Mouse (Mus musculus) T-helper 2 cell (primary cell): ENCODE results near the gene Cdc42.

Experiments used
- in situ Hi-C: fragments of 300-600 bp; cut with MboI, MseI; formaldehyde crosslinking; loops from one replicate; pipeline ENCODE4 v1.15.1; 2025; ENCODE audit warnings: high pct_unique_total_duplicates

The Cdc42 gene

GRCm38 (mm10) chr4:137371596-137372523, 14.3 kb upstream of the Cdc42 start:
- in situ Hi-C loops, result loop anchor here (5.0 to 25.0 kb wide), 2 partner anchors 90 to 840 kb away; partner anchors contain the start of gene Hp1bp3

GRCm38 (mm10) chr4:137369954-137370750, 12.6 kb upstream of the Cdc42 start:
- in situ Hi-C loops, result loop anchor here (5.0 to 25.0 kb wide), 2 partner anchors 92 to 842 kb away; partner anchors contain the start of gene Hp1bp3

- in situ Hi-C loops, result loop anchor here (25.0 kb wide), 1 partner anchor 844 kb away; the partner anchor contains the start of gene Hp1bp3
These were observed 10.7 kb upstream of the Cdc42 start for GRCm38 (mm10) chr4:137368198-137368597.

- in situ Hi-C loops, result loop anchor here (25.0 kb wide), 1 partner anchor 845 kb away; the partner anchor contains the start of gene Hp1bp3
These were observed 10.0 kb upstream of the Cdc42 start for GRCm38 (mm10) chr4:137367275-137368088.

DNA sequence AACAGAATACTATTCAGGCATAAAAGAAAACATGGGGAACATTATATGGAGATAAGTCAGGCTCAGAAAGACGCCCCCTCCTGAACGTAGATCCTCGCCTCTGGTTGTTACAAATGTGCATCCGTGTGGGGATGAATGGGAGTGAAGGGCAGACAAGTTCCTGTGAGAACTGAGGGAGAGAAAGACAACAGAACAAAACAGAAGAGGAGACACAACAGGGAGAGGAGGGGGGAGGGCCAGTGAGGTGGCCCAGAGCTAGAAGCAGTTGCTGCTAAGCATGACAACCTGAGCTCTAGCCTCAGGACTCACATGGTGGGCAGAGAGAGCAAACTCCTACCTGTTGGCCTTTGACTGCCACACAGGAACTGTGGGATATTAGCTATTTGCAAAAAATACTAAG, 8.6 kb upstream of the Cdc42 start:
- in situ Hi-C loops, result loop anchor here (25.0 kb wide), 1 partner anchor 846 kb away; the partner anchor contains the start of gene Hp1bp3

- in situ Hi-C loops, result loop anchor here (25.0 kb wide), 1 partner anchor 847 kb away; the partner anchor contains the start of gene Hp1bp3
These were observed 8.0 kb upstream of the Cdc42 start for GRCm38 (mm10) chr4:137365356-137366062.

DNA sequence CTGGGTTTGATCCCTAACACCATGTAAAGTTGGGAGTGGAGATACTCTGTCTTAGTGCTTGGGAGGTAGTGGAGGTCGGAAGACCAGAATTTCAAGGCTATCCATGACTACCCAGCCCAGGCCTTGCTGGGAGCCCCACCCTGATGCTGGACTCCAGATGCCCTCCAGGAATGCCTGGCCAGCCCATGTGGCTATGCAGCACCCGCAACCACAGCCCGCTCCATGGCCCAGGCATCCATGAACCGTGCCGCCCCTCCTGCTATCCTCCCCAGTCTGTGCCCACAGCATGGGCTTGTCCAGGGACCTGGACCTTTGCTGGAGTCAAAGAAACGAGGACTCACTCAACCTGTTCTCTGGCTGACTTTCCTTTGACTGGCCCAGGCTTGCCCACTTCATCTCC, 7.3 kb upstream of the Cdc42 start:
- in situ Hi-C loops, result loop anchor here (25.0 kb wide), 1 partner anchor 847 kb away; the partner anchor contains the start of gene Hp1bp3

- in situ Hi-C loops, result loop anchor here (25.0 kb wide), 1 partner anchor 851 kb away; the partner anchor contains the start of gene Hp1bp3
These were observed 3.5 kb upstream of the Cdc42 start for GRCm38 (mm10) chr4:137360996-137361395.

DNA sequence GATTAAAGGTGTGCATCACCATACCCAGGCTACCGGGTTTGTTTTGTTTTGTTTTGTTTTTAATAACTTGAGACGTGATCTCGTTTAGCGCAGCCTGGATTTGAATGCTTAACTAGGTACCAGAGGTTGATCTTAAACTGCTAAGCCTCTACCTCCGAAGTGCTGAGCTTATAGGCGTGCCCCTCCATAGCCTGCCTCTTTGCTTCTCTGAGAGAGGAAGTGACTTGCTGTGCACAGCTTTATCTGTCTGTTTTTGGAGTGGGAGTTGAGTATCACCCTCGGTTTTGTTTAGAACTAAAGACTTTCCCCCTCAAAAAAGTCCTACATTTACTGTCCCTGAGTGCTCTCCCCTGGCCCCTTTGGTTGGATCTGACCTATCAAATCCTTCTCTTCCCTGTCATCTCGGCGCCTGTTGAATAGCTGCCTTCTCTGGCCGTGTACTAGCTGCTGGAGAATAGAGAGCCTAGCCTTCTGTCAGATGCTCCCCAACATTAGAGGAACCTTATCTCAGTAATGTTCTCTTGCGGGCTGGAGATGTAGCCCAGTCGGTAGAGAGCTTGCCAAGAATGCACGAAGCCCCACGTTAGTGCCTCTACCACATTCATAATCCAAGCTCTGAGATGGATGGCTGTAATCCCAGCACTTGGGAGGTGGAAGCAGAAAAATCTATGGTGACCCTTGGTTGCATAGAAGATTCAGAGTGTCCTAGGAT, 927 bp upstream of the Cdc42 start:
- in situ Hi-C loops, result loop anchor here (25.0 kb wide), 1 partner anchor 854 kb away; the partner anchor contains the start of gene Hp1bp3

DNA sequence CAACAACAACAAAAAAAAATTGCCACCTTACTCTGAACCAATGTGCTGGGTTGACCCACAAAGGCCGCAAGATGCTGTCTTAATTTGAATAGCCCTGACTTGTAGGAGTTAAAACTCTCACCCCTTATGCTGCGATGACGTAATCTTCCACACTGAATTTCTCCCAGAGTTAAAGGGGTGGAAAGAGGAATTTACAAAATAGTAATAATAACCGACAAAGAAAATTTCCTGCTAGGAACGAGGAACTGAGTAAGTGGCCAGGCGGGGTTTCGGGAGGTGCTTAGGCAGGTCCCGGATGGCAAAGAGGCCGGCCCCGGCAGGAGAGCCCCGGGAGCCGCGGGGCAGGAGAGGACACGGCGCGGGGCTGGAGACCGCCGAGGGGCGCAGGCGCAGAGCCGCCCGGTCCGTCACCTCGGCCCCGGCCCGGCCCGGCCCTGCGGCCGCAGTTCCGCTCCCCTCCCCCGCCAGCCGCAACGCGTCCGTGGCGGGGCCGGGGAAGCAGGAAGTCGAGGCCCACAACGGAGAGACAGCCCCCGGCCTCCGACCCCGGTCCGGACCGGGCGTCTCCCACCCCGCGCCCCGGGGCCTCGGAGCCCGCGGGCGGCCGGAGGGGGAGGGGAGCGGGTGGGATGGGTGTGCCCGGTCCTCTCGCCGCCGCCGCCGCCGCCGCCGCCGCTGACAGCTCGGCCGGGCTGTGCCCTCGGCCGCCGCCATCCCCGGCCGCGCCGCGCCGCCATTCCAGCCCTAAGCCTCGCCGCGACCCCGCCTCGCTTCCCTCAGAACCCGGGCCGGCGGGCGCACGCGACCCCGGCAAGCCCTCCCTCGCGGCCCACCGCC, 628 bp downstream of the Cdc42 start:
- in situ Hi-C loops, result loop anchor here (25.0 kb wide), 1 partner anchor 855 kb away; the partner anchor contains the start of gene Hp1bp3

DNA sequence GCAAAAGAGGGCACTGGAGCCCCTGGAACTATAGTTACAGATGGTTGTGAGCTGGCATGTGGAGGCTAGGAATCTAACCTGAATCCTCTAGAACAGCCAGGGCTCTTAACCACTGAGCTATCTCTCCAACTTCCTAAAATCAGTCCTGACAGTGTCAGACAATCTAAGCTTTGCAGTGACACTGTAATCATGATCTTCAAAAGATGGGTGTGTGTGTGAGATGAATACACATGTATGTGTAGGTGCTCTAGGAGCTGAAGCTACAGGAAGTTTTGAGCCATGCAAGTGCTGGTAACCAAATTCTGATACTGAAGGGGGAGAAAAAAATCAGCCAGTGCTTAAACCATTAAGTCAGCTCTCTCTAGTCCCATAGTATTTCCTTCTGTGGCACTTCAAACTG, 6.9 kb downstream of the Cdc42 start:
- in situ Hi-C loops, result loop anchor here (25.0 kb wide), 1 partner anchor 862 kb away; the partner anchor contains the start of gene Hp1bp3

DNA sequence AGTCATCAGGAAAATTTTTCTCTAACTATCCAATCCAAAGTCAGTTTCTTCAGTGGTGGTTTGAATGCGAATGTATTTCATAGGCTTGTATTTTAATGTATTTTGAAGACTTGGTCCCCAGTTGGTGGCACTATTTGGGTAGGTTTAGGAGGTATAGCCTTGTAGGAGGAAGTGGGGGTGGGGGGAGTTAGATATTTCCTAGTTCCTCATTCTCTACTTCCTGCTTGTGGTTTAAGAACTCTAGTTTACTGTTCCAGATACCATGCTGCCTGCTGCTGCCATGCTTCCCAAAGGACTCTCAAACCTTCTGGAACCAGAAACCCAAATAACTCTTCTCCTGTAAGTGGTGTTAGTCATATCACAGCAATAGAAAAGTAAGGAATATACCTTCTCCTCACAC, 11.7 kb downstream of the Cdc42 start:
- in situ Hi-C loops, result no loop called here

- in situ Hi-C loops, result no loop called here
These were observed 12.4 kb downstream of the Cdc42 start for GRCm38 (mm10) chr4:137345112-137345511.

DNA sequence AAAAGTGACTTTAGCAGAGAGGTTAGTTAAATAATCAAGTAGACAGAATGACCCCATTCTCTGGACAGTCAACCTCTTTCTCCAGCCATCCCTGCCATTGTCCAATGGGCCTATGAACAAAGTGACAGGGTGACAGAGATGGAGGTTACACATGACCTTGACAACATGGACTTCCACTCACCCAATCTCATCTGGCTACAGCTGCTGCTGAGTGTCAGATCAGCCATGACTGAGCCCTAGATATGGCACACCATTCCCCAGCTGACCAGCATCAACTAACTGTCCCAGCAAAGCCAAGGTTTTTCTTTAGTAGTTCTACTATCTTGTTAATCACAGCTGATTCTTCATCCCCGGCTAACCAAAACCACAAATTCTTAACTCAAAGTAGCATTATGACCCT, 14.7 kb downstream of the Cdc42 start:
- in situ Hi-C loops, result no loop called here

DNA sequence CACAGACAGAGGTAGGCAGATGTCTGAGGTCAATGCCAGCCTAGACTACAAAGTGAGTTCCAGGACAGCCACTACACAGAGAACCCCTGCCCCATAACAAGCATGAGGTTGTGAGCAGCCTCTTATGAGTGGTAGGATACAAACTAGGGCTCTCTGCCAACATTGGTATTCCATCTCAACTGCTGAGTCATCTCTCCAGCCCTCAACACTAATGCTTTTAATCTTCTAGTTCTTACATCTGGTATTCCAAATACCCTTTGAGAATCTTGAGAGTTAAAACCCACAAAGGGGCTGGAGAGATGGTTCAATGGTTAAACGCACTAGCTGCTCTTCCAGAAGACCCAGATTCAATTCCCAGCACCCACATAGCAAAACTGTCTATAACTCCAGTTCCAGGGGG, 18.1 kb downstream of the Cdc42 start:
- in situ Hi-C loops, result no loop called here

- in situ Hi-C loops, result no loop called here
These were observed 21.1 kb downstream of the Cdc42 start for GRCm38 (mm10) chr4:137336468-137336867.

DNA sequence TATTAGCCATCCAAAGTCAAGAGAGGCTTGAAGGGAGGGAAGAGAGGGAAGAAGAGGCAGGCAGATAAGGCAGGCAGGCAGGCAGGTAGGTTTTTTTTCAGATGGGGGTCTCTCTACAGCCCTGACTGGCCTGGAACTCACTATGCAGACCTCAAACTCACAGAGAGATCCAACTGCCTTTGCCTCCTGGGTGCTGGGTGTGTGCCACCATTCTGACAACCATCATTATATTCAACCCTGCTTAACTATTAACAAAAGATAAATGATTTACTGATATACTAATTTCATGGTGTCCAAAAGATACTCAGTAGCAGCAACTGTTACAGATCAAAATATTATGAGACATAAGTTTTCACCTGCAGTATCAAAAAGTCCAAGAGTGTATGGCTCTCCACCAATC, 25.5 kb downstream of the Cdc42 start:
- in situ Hi-C loops, result no loop called here

DNA sequence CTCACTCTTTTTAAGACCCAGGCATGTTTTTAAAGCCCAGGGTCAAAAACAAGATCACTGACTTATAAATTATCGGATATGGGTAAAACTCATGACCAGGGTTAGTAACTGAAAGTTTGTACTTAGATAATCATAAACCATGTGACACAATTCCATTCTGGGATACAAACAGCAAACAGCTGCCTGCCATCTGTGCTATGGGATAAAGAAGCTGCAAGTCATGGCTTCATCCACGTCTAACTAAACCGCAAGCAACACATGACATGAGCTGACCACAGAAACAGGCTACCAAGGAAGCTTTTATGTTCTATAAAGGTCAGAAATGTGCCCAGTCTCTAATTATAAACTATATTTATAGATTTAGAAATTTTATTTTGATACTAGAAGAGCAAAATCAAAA, 31.0 kb downstream of the Cdc42 start:
- in situ Hi-C loops, result no loop called here

- in situ Hi-C loops, result no loop called here
These were observed 32.6 kb downstream of the Cdc42 start for GRCm38 (mm10) chr4:137324926-137325325.
